Mouse (Mus musculus) lung, embryonic 15.5 days (tissue): ENCODE results near the gene Gm11595. TPM values are rescaled to one million over a fixed set of nuclear protein-coding genes. Genes with fewer than 3 reads are reported as not detected.
"Not testable (repeated sequence)": the region's sequence is repeated elsewhere in the genome, so short reads cannot be mapped to it uniquely, and the experiment has no call there.

Experiments used
- ATAC-seq: fragments of 200-750 bp; cut with Nextera tagmentation; 2 replicates; pipeline ENCODE4 v1.8.0; 2017; ENCODE audit warnings: moderate number of reproducible peaks, borderline replicate concordance; ENCODE audit not compliant: low FRiP score, low TSS enrichment; ENCODE audit errors: extremely low read depth
- H3K27ac ChIP-seq: fragments of 300-500 bp; sonication (generic); 2 replicates; pipeline ENCODE4 v1.5.1; 2015; ENCODE audit warnings: moderate library complexity, mild to moderate bottlenecking, inconsistent platforms
- H3K27me3 ChIP-seq: fragments of 300-500 bp; sonication (generic); 2 replicates; pipeline ENCODE4 v1.6.1; 2015; ENCODE audit warnings: inconsistent platforms
- H3K36me3 ChIP-seq: fragments of 300-500 bp; sonication (generic); 2 replicates; pipeline ENCODE4 v1.6.1; 2015; ENCODE audit warnings: inconsistent platforms
- H3K4me1 ChIP-seq: fragments of 300-500 bp; sonication (generic); 2 replicates; pipeline ENCODE4 v1.6.1; 2015; ENCODE audit warnings: inconsistent platforms
- H3K4me2 ChIP-seq: fragments of 300-500 bp; sonication (generic); 2 replicates; pipeline ENCODE4 v1.6.1; 2015; ENCODE audit warnings: inconsistent platforms, mild to moderate bottlenecking, moderate library complexity
- H3K4me3 ChIP-seq: fragments of 300-500 bp; sonication (generic); 2 replicates; pipeline ENCODE4 v1.5.1; 2015; ENCODE audit warnings: mild to moderate bottlenecking, inconsistent platforms
- H3K9ac ChIP-seq: fragments of 300-500 bp; sonication (generic); 2 replicates; pipeline ENCODE4 v1.6.1; 2015; ENCODE audit warnings: inconsistent platforms
- H3K9me3 ChIP-seq: fragments of 300-500 bp; sonication (generic); 2 replicates; pipeline ENCODE4 v1.6.1; 2016; ENCODE audit warnings: inconsistent platforms
- WGBS: fragments of 180-500 bp; shearing (Covaris S2); methylation state at CpG from one replicate; pipeline ENCODE4 v1.1.7; 2015; 5-methylcytosine and 5-hydroxymethylcytosine counted together
- polyA plus RNA-seq: library from polyadenylated mRNA; unstranded; fragments of >200 nt; fragmentation: Nextera tagmentation; extraction: Ambion mirVana; gene quantifications from 2 replicates; pipeline ENCODE4 v1.2.1, GENCODE M21; 2015

Gene Gm11595
- not detected in 2 replicates for polyA plus RNA-seq

- not testable (repeated sequence) for H3K4me1 ChIP-seq, H3K36me3 ChIP-seq, H3K4me3 ChIP-seq, ATAC-seq, H3K4me2 ChIP-seq, H3K27me3 ChIP-seq, H3K9me3 ChIP-seq, H3K9ac ChIP-seq, H3K27ac ChIP-seq
Measured at GRCm38 (mm10) chr11:99772813-99773212, at the start of gene Gm11595. Gene Gm11595, minus strand, starts transcription at chr11:99772913.

GRCm38 (mm10) chr11:99815566-99815965, 42.9 kb upstream of the Gm11595 start, which contains the start of gene Gm11564:
Gene Gm11564, minus strand, starts transcription at chr11:99815666.
- H3K4me3 ChIP-seq, H3K4me1 ChIP-seq, H3K9ac ChIP-seq, ATAC-seq, H3K27ac ChIP-seq, H3K9me3 ChIP-seq, H3K36me3 ChIP-seq, H3K4me2 ChIP-seq, H3K27me3 ChIP-seq: not testable (repeated sequence)
- 70% methylated on average over 2 of the region's 2 CpGs for WGBS

DNA sequence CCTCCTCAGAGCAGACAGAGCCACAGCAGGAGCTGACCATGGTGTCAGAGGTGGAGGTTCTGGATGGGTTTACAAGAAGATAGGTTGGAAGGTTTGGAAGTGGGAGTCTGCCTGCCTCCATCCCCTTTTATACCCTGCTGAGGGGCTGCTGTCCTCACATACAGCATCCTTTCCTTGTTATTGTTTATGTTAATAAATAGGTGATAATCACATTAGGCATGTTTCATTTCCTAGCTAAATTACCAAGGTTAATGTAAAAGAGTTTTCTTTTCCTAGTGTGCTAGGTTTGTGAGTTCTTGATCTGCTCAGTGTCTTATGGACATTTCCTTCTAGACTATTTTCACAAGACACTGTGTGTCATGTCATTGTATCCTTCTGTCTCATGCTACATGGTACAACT, 37.1 kb upstream of the Gm11595 start, which contains the start of gene Krtap4-13:
Gene Krtap4-13 (minus strand): TSS at position 101 of the 400 bp plus-strand sequence.
- not testable (repeated sequence) for ATAC-seq

GRCm38 (mm10) chr11:99804346-99804745, 31.6 kb upstream of the Gm11595 start, which contains the start of gene Gm11554:
Gene Gm11554, minus strand, starts transcription at chr11:99804446.
- WGBS: no CpG with 5 or more reads among the region's 1 CpGs
- H3K4me1 ChIP-seq, H3K9ac ChIP-seq, H3K4me2 ChIP-seq, ATAC-seq, H3K9me3 ChIP-seq, H3K36me3 ChIP-seq, H3K27me3 ChIP-seq, H3K4me3 ChIP-seq, H3K27ac ChIP-seq: not testable (repeated sequence)

More for the DNA sequence above, 37.1 kb upstream of the Gm11595 start, which contains the start of gene Krtap4-13:
- not testable (repeated sequence) for H3K27me3 ChIP-seq, H3K9me3 ChIP-seq, H3K36me3 ChIP-seq, H3K4me2 ChIP-seq, H3K4me1 ChIP-seq, H3K27ac ChIP-seq, H3K9ac ChIP-seq, H3K4me3 ChIP-seq

DNA sequence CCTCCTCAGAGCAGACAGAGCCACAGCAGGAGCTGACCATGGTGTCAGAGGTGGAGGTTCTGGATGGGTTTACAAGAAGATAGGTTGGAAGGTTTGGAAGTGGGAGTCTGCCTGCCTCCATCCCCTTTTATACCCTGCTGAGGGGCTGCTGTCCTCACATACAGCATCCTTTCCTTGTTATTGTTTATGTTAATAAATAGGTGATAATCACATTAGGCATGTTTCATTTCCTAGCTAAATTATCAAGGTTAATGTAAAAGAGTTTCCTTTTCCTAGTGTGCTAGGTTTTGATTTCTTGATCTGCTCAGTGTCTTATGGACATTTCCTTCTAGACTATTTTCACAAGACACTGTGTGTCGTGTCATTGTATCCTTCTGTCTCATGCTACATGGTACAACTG, 26.1 kb upstream of the Gm11595 start, which contains the start of gene Gm11569:
Gene Gm11569 (minus strand): TSS at position 101 of the 400 bp plus-strand sequence.
- not testable (repeated sequence) for H3K27ac ChIP-seq, H3K36me3 ChIP-seq, H3K4me3 ChIP-seq, H3K4me2 ChIP-seq, H3K27me3 ChIP-seq, H3K9me3 ChIP-seq, ATAC-seq, H3K9ac ChIP-seq, H3K4me1 ChIP-seq
- WGBS: no CpG with 5 or more reads among the region's 1 CpGs

GRCm38 (mm10) chr11:99793367-99793766, 20.7 kb upstream of the Gm11595 start, which contains the start of gene Gm11596:
Gene Gm11596, minus strand, starts transcription at chr11:99793467.
- no peak for ATAC-seq
- Histone ChIP-seq H3K9me3 (no peaks in the 10 kb centered on the region), H3K36me3 (no peaks in the 10 kb centered on the region), H3K4me3 (no peak within 1 kb of the TSS), H3K27ac (no peak within 1 kb of the TSS), H3K4me1 (no peaks in the 10 kb centered on the region), H3K4me2 (no peak within 1 kb of the TSS), H3K9ac (no peak within 1 kb of the TSS), H3K27me3 (no peaks in the 10 kb centered on the region)
- 75% methylated on average over 2 of the region's 2 CpGs for WGBS

DNA sequence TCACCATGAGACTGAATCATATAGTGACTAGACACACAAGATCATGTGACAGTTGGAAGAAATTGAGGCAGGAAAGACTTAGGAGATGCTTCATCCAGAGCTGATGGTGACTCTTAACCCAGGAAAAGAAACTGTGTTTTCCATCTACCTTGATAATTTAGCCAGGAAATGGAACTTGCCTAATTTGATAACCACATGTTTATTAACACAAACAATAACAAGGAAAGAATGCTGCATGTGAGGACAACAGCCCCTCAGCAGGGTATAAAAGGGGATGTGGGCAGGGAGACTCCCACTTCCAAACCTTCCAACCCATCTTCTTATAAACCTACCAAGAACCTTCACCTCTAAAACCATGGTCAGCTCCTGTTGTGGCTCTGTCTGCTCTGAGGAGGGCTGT, 12.2 kb upstream of the Gm11595 start, which contains the start of gene Krtap4-9:
Gene Krtap4-9 (plus strand): TSS at position 301 of the 400 bp plus-strand sequence.
- H3K9me3 ChIP-seq, H3K4me2 ChIP-seq, H3K27ac ChIP-seq, ATAC-seq, H3K4me1 ChIP-seq, H3K27me3 ChIP-seq, H3K36me3 ChIP-seq, H3K4me3 ChIP-seq, H3K9ac ChIP-seq: not testable (repeated sequence)

GRCm38 (mm10) chr11:99780604-99781003, 7.9 kb upstream of the Gm11595 start, which contains the start of gene Krtap4-8:
Gene Krtap4-8, minus strand, starts transcription at chr11:99780704.
- Histone ChIP-seq H3K27me3 (no peaks in the 10 kb centered on the region), H3K27ac (no peak within 1 kb of the TSS), H3K4me1 (no peaks in the 10 kb centered on the region), H3K9ac (no peak within 1 kb of the TSS), H3K9me3 (no peaks in the 10 kb centered on the region), H3K4me2 (no peak within 1 kb of the TSS), H3K36me3 (no peaks in the 10 kb centered on the region), H3K4me3 (no peak within 1 kb of the TSS)
- 92% methylated on average over 2 of the region's 2 CpGs for WGBS
- ATAC-seq: no peak

- Histone ChIP-seq H3K36me3 (no peaks in the 10 kb centered on the region), H3K4me3 (no peak overlapping the region), H3K27me3 (no peaks in the 10 kb centered on the region), H3K4me1 (no peaks in the 10 kb centered on the region), H3K9ac (no peak overlapping the region), H3K27ac (no peak overlapping the region), H3K4me2 (no peak overlapping the region), H3K9me3 (no peaks in the 10 kb centered on the region)
- WGBS: 58% methylated on average over 7 of the region's 7 CpGs
- no peak for ATAC-seq
Measured at GRCm38 (mm10) chr11:99778401-99778800, 5.7 kb upstream of the Gm11595 start.

GRCm38 (mm10) chr11:99768410-99768809, 4.3 kb downstream of the Gm11595 start:
- 58% methylated on average over 2 of the region's 2 CpGs for WGBS
- Histone ChIP-seq H3K9ac (no peak overlapping the region), H3K27ac (no peak overlapping the region), H3K9me3 (no peaks in the 10 kb centered on the region), H3K4me2 (no peak overlapping the region), H3K27me3 (no peaks in the 10 kb centered on the region), H3K36me3 (no peaks in the 10 kb centered on the region), H3K4me3 (no peak overlapping the region), H3K4me1 (no peaks in the 10 kb centered on the region)
- ATAC-seq: no peak

- no peak overlapping the region for H3K9ac ChIP-seq
- H3K36me3 ChIP-seq: no peaks in the 10 kb centered on the region
- H3K4me1 ChIP-seq: no peaks in the 10 kb centered on the region
- no peak overlapping the region for H3K27ac ChIP-seq
- no peaks in the 10 kb centered on the region for H3K27me3 ChIP-seq
- no peak overlapping the region for H3K4me3 ChIP-seq
- H3K4me2 ChIP-seq: no peak overlapping the region
- no peaks in the 10 kb centered on the region for H3K9me3 ChIP-seq
- 93% methylated on average over 1 of the region's 1 CpGs for WGBS
- ATAC-seq: no peak
Measured at GRCm38 (mm10) chr11:99758877-99759276, 13.8 kb downstream of the Gm11595 start.

DNA sequence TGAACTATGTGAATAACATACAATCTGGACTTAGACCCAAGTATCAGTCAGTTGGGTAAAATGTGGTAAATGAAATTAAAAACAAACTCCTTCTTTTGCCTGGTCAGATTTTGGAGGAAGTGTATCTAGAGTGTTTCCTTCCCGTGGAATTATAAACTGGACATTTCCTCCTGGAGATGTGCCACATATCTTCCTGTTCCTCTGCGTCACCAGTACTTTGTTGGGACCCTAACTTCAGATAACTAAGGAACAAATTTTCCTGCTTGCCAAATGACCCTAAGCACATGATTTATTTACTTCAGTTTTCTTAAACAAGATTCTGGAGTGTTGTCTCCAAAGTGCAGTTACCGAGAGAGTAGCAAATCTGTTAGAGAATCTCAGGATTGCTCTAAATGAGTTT, 28.7 kb downstream of the Gm11595 start:
- Histone ChIP-seq H3K27ac (no peak overlapping the region), H3K27me3 (no peaks in the 10 kb centered on the region), H3K9me3 (no peaks in the 10 kb centered on the region), H3K36me3 (no peaks in the 10 kb centered on the region), H3K4me3 (no peak overlapping the region), H3K4me1 (no peaks in the 10 kb centered on the region), H3K4me2 (no peak overlapping the region), H3K9ac (no peak overlapping the region)
- WGBS: 49% methylated on average over 3 of the region's 3 CpGs
- ATAC-seq: no peak

GRCm38 (mm10) chr11:99734190-99734589, 38.5 kb downstream of the Gm11595 start, which contains the start of gene Gm14180:
Gene Gm14180, minus strand, starts transcription at chr11:99734290.
- H3K27me3 ChIP-seq: no peaks in the 10 kb centered on the region
- H3K36me3 ChIP-seq: no peaks in the 10 kb centered on the region
- H3K4me3 ChIP-seq: no peak within 1 kb of the TSS
- H3K27ac ChIP-seq: no peak within 1 kb of the TSS
- no peaks in the 10 kb centered on the region for H3K4me1 ChIP-seq
- WGBS: 49% methylated on average over 2 of the region's 2 CpGs
- H3K9me3 ChIP-seq: no peaks in the 10 kb centered on the region
- ATAC-seq: no peak
- no peak within 1 kb of the TSS for H3K9ac ChIP-seq
- H3K4me2 ChIP-seq: no peak within 1 kb of the TSS
